Mouse (Mus musculus) heart, postnatal 0 days (tissue): ENCODE measurements around the gene Tmem156.

ENCODE experiments used
- CTCF ChIP-seq: IDR thresholded peaks from 2 replicates; pipeline ENCODE4 v1.5.1; 2016; ENCODE audit warnings: antibody characterized with exemption, control low read depth, low read depth
- EP300 ChIP-seq: IDR thresholded peaks from 2 replicates; pipeline ENCODE4 v1.6.1; 2016; ENCODE audit warnings: antibody characterized with exemption, low read depth

- TF ChIP-seq CTCF (no peak), EP300 (no peak)
Observed at GRCm38 (mm10) chr5:65102641-65103042, 10.7 kb upstream of the Tmem156 start.
